Mouse (Mus musculus) thymus, adult 2 months (tissue): ENCODE measurements at regions not wholly inside any gene's neighbourhood (a gene's known extent, or its start where the extent isn't known, plus 50 kb on each side); places are given as distances from the start of the nearest gene placed in this dataset.

Source experiments
- DNase-seq: peaks from one replicate; pipeline ENCODE4 v3.0.0; 2021
- H3K27ac ChIP-seq: fragments of 200-500 bp; 2 replicates; pipeline ENCODE4 v1.5.1; 2012; ENCODE audit warnings: low read length, control low read depth; ENCODE audit not compliant: control insufficient read depth, insufficient read depth
- H3K27me3 ChIP-seq: fragments of 200-500 bp; 2 replicates; pipeline ENCODE4 v1.6.1; 2012; ENCODE audit warnings: mild to moderate bottlenecking, low read length, moderate library complexity, mixed read lengths; ENCODE audit not compliant: control insufficient read depth, insufficient read depth
- H3K36me3 ChIP-seq: fragments of 200-500 bp; 2 replicates; pipeline ENCODE4 v1.6.1; 2012; ENCODE audit warnings: mild to moderate bottlenecking, low read length, moderate library complexity; ENCODE audit not compliant: control insufficient read depth, insufficient read depth
- H3K4me1 ChIP-seq: fragments of 200-500 bp; replicated peaks from 2 replicates; pipeline ENCODE4 v1.6.1; 2012; ENCODE audit warnings: low read length; ENCODE audit not compliant: control insufficient read depth, insufficient read depth
- H3K4me3 ChIP-seq: fragments of 200-500 bp; 2 replicates; pipeline ENCODE4 v1.5.1; 2012; ENCODE audit warnings: mild to moderate bottlenecking, low read length, control low read depth, moderate library complexity; ENCODE audit not compliant: control insufficient read depth, insufficient read depth
- CTCF ChIP-seq: fragments of 200-500 bp; IDR thresholded peaks from 2 replicates; pipeline ENCODE4 v1.5.1; 2012; ENCODE audit warnings: mild to moderate bottlenecking, control low read depth, low read length, moderate library complexity, borderline replicate concordance; ENCODE audit not compliant: control insufficient read depth, poor library complexity, insufficient read depth; ENCODE audit errors: extremely low read depth
- POLR2A ChIP-seq: fragments of 200-500 bp; IDR thresholded peaks from 2 replicates; pipeline ENCODE4 v1.6.1; 2012; ENCODE audit warnings: mild to moderate bottlenecking, low read length, control low read depth, moderate library complexity; ENCODE audit not compliant: control insufficient read depth, poor library complexity, insufficient read depth; ENCODE audit errors: extremely low read depth
- whole genome bisulfite sequencing: fragments of 180-500 bp; shearing (Covaris S2); methylation state at CpG from one replicate; pipeline ENCODE4 v1.1.7; 2018; 5-methylcytosine and 5-hydroxymethylcytosine counted together

- H3K4me3 ChIP-seq: no peak overlapping the region
- no peaks in the 10 kb centered on the region for H3K36me3 ChIP-seq
- DNase-seq: no peak
- no peaks in the 10 kb centered on the region for H3K4me1 ChIP-seq
- no peaks in the 10 kb centered on the region for H3K27me3 ChIP-seq
- TF ChIP-seq CTCF: no peak
- no peak for TF ChIP-seq POLR2A
- no peak overlapping the region for H3K27ac ChIP-seq
- 86% methylated on average over 1 of the region's 1 CpGs for WGBS
Observed at GRCm38 (mm10) chr2:48172626-48173025, 641.3 kb upstream of the Acvr2a start.

- H3K4me1 ChIP-seq: no peaks in the 10 kb centered on the region
- H3K27ac ChIP-seq: no peak overlapping the region
- TF ChIP-seq POLR2A: no peak
- no peak for TF ChIP-seq CTCF
- no peaks in the 10 kb centered on the region for H3K36me3 ChIP-seq
- DNase-seq: no peak
- H3K4me3 ChIP-seq: no peak overlapping the region
- no peaks in the 10 kb centered on the region for H3K27me3 ChIP-seq
- 100% methylated on average over 1 of the region's 1 CpGs for WGBS
Observed at GRCm38 (mm10) chr2:48186161-48186560, 627.7 kb upstream of the Acvr2a start.

DNA sequence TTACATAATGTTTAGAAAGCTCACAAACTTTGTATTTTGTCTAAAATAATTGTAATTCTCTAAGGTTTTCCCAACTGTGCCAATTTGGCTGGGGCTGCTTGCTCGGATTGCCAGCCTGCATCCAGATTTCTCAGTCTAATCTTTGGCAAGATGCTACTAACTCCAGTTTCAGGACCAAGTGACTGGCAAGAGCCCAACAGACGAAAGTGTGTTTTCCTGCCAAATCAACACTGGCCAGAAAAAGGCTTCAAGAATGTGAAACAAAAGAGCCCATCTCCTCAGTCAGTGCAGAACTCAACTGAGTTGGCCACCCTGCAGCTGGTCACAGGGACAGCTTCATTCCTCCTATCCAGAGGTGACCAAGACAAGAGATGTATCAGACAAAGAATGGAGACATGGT lies 627.3 kb upstream of the Acvr2a start:
- Histone ChIP-seq H3K27ac (no peak overlapping the region), H3K4me1 (no peaks in the 10 kb centered on the region), H3K4me3 (no peak overlapping the region), H3K36me3 (no peaks in the 10 kb centered on the region), H3K27me3 (no peaks in the 10 kb centered on the region)
- TF ChIP-seq POLR2A: no peak
- no peak for TF ChIP-seq CTCF
- no peak for DNase-seq
- 88% methylated on average over 2 of the region's 2 CpGs for WGBS

DNA sequence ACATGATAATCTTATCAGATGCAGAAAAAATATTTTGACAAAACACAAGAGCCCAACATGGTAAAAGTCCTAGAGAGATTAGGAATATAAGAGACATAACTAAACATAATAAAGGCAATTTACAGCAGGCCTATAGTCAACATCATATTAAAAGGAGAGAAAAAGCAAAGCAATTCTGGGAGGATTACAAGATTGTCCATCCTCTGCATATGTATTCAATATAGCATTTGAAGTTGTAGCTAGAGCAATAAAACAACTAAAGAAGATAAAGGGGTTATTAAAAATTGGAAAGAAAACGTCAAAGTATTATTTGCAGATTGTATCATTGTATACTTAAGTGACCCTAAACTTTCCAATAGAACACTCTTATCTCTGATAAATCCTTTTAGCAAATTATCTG lies 602.1 kb upstream of the Acvr2a start:
- TF ChIP-seq CTCF: no peak
- TF ChIP-seq POLR2A: no peak
- DNase-seq: no peak

GRCm38 (mm10) chr2:48220771-48221170 lies 593.1 kb upstream of the Acvr2a start:
- no peak for TF ChIP-seq CTCF
- no peak for TF ChIP-seq POLR2A
- Histone ChIP-seq H3K36me3 (no peaks in the 10 kb centered on the region), H3K4me3 (no peak overlapping the region), H3K27ac (no peak overlapping the region), H3K27me3 (no peaks in the 10 kb centered on the region), H3K4me1 (no peaks in the 10 kb centered on the region)
- WGBS: 87% methylated on average over 3 of the region's 3 CpGs
- DNase-seq: no peak

More for the DNA sequence above, 602.1 kb upstream of the Acvr2a start:
- no peak overlapping the region for H3K4me3 ChIP-seq
- no peak overlapping the region for H3K27ac ChIP-seq
- WGBS: 85% methylated on average over 1 of the region's 1 CpGs
- H3K36me3 ChIP-seq: no peaks in the 10 kb centered on the region
- H3K27me3 ChIP-seq: no peaks in the 10 kb centered on the region
- no peaks in the 10 kb centered on the region for H3K4me1 ChIP-seq

GRCm38 (mm10) chr2:48223084-48223799 lies 590.7 kb upstream of the Acvr2a start:
- H3K4me1 ChIP-seq: no peaks in the 10 kb centered on the region
- no peaks in the 10 kb centered on the region for H3K27me3 ChIP-seq
- TF ChIP-seq CTCF: no peak
- TF ChIP-seq POLR2A: no peak
- no peak overlapping the region for H3K27ac ChIP-seq
- H3K36me3 ChIP-seq: no peaks in the 10 kb centered on the region
- DNase-seq: no peak
- WGBS: 88% methylated on average over 2 of the region's 2 CpGs
- no peak overlapping the region for H3K4me3 ChIP-seq

DNA sequence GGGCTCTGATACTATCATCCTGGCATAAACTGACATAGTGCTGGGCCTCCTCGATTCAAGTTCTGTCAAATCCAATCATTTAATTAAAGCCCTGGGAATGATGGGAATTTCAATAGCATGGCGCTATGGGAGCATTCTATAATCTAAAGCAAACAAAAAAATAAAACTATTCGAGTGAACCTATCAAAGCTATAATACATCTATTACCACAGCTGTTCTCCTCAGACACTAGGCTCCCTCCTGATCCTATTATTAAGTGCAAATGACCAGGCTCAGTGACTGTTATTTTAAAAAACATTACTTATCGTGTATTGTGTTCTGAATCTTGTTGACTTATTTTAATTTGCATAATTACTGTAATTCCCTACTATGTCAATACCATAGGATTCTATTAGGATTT lies 563.7 kb upstream of the Acvr2a start:
- H3K4me1 ChIP-seq: no peaks in the 10 kb centered on the region
- DNase-seq: no peak
- no peaks in the 10 kb centered on the region for H3K36me3 ChIP-seq
- H3K4me3 ChIP-seq: no peak overlapping the region
- H3K27me3 ChIP-seq: no peaks in the 10 kb centered on the region
- TF ChIP-seq POLR2A (no peak), CTCF (no peak)
- no peak overlapping the region for H3K27ac ChIP-seq
- WGBS: 93% methylated on average over 4 of the region's 4 CpGs
